Mouse (Mus musculus) heart, adult 8-10 months (tissue): ENCODE data around the gene Gpc2. TPM values are rescaled to one million over a fixed set of nuclear protein-coding genes. Genes with fewer than 3 reads are reported as not detected.
A peak's percentile ranks its signal among the peaks of the same experiment; 100 is the strongest.

Experiments used
- DNase-seq: peaks from one replicate; pipeline ENCODE4 v3.0.0; 2022; ENCODE audit warnings: low spot score
- total RNA-seq, 4 experiments: library from RNA; stranded (reverse); gene quantifications; 2 replicates each; pipeline ENCODE4 v1.2.4; 2022

Gpc2 gene
- total RNA-seq, 4 experiments from 2014 or later: 0.22 to 0.34 TPM; not detected in 2

GRCm38 (mm10) chr5:138262001-138262400, 17.8 kb downstream of the Gpc2 start:
- DNase-seq: no peak

- DNase-seq: no peak
Measured at GRCm38 (mm10) chr5:138260834-138261233, 19.0 kb downstream of the Gpc2 start.

GRCm38 (mm10) chr5:138260051-138260450, 19.8 kb downstream of the Gpc2 start:
- DNase-seq: no peak

GRCm38 (mm10) chr5:138258993-138259392, 20.8 kb downstream of the Gpc2 start:
- DNase-seq: no peak

GRCm38 (mm10) chr5:138258542-138258941, 21.3 kb downstream of the Gpc2 start:
- no peak for DNase-seq

GRCm38 (mm10) chr5:138258078-138258477, 21.7 kb downstream of the Gpc2 start:
- no peak for DNase-seq

GRCm38 (mm10) chr5:138257585-138257978, 22.2 kb downstream of the Gpc2 start:
- no peak for DNase-seq

- no peak for DNase-seq
Measured at GRCm38 (mm10) chr5:138256966-138257584, 22.7 kb downstream of the Gpc2 start.

GRCm38 (mm10) chr5:138256094-138256467, 23.7 kb downstream of the Gpc2 start:
- no peak for DNase-seq

- DNase-seq: peak; percentile 99
Measured at GRCm38 (mm10) chr5:138255353-138256093, 24.3 kb downstream of the Gpc2 start, which contains the start of gene Lamtor4. Gene Lamtor4 (plus strand): TSS chr5:138255482.

- no peak for DNase-seq
Measured at GRCm38 (mm10) chr5:138253061-138253460, 26.7 kb downstream of the Gpc2 start.

- no peak for DNase-seq
Measured at GRCm38 (mm10) chr5:138251144-138251543, 28.7 kb downstream of the Gpc2 start.

GRCm38 (mm10) chr5:138241511-138241910, 38.3 kb downstream of the Gpc2 start:
- DNase-seq: no peak

GRCm38 (mm10) chr5:138234224-138234623, 45.6 kb downstream of the Gpc2 start:
- DNase-seq: no peak

- DNase-seq: no peak
Measured at GRCm38 (mm10) chr5:138233778-138234177, 46.0 kb downstream of the Gpc2 start.

- DNase-seq: no peak
Measured at GRCm38 (mm10) chr5:138229511-138229910, 50.3 kb downstream of the Gpc2 start.

- no peak for DNase-seq
Measured at GRCm38 (mm10) chr5:138228026-138228425, 51.8 kb downstream of the Gpc2 start.

- DNase-seq: peak; percentile 34
Measured at GRCm38 (mm10) chr5:138227367-138227766, 52.4 kb downstream of the Gpc2 start.

GRCm38 (mm10) chr5:138226491-138226890, 53.3 kb downstream of the Gpc2 start:
- no peak for DNase-seq

- DNase-seq: no peak
Measured at GRCm38 (mm10) chr5:138225700-138226099, 54.1 kb downstream of the Gpc2 start, which contains the start of gene Nxpe5. Gene Nxpe5 (plus strand): TSS chr5:138225898.
